Mouse (Mus musculus): ENCODE data around the gene Mmp24.
"Not testable (repeated sequence)": the region's sequence is repeated elsewhere in the genome, so short reads cannot be mapped to it uniquely, and the experiment has no call there.

Mmp24 gene

DNA sequence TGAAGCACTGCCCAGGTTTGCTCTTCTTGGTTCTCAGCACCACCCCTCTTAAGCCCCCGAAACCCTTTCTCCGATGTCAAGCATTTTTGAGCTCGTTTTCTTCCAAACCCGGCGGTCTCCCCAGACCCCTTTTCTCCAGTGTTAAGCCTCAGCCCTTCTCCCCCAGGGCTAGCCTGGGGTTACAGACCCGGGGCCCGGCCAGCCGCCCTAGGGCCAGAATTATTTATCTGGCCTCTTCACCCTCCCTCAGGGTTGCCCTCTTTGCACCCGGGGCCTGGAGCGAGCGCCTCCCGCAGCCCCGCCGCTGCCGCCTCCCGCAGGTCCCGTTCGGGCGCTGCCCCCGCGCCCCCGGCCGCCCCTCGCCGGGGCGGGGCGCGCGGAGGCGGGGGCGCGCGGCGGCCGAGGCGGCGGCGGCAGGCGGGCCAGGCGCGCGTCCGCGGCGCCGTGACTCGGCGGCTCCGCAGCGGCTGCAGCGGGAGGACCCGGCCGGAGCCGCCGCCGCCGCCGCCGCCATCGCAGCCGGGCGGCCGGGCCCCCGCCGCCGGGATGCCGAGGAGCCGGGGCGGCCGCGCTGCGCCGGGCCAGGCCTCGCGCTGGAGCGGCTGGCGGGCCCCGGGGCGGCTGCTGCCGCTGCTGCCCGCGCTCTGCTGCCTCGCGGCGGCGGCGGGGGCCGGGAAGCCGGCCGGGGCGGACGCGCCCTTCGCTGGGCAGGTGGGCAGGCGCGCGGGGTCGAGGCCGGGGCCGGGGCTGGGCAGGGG lies at the start of gene Mmp24:
Gene Mmp24, plus strand, starts transcription at position 416 of the 758 bp plus-strand sequence.
- in situ Hi-C loops (cut with MboI, MseI), result loop anchor here (5.0 kb wide), 1 partner anchor 278 kb away; no protein-coding TSS in a partner anchor

DNA sequence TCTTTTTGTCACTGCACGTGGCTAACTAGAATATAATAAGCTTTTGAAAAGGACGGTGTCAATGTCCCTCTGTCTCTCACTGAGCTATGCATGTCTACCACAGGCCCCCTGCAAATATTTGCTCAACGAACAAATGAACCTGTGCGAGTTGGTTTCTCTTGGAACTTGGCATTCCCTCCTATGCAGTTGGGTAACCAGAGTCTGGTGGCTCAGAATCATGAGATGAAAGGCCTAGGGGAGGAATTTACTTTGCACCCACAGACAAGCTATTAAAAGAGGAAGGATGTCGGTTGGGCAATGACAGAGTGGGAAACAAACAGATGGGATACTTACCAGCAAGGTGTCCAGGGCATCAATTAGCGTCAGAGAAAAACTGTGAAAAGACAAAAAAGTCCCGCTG lies 48.8 kb upstream of the Mmp24 start:
- in situ Hi-C loops (cut with MboI, MseI), result no loop called here

DNA sequence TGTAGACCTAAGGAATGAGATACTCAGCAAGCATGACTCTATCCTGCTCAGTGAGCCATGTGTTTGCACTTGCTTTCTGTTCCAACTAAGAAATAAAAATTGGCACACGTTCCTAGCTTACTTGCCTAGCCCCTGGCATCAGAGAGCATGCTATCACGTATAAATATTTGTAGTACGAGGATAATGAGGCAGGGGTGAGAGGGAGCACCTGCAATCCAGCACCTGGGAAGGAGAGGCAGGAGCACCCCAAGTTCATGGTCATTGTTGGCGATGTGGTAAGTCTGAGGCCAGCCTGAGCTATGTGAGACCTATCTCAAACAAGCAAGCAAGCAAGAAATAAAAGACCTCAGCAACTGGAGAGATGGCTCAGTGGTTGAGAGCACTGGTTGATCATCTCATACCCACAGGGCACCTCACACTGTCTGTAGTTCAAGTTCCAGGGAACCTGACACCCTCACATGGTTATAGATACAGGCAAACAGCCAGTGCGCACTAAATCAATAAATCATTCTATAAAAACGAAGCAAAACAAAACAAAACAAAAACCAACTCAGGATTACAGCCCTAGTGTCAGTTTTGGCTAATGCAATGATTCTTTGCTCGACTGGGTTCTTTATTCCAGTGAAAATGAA lies 47.3 kb upstream of the Mmp24 start:
- in situ Hi-C loops (cut with MboI, MseI), result no loop called here

DNA sequence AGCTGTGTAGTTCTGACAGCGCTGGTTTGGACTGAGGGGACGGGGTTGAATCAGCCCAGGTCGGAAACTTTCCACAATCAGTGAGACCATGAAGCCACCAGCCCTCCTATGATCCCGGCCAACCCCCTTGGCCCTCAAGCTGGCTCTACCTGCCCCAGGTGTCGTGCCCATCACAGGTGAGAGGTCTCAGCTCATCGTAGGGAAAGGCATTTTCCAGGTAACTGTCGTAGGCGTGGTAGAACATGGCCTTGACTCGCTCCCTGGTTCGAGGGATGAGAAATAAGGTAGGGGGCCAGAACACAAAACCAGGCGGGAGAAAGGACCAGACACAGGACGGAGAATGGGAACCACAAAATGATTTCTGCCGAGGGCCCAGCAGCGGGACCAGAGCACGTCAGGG lies 46.4 kb upstream of the Mmp24 start:
- in situ Hi-C loops (cut with MboI, MseI), result no loop called here

DNA sequence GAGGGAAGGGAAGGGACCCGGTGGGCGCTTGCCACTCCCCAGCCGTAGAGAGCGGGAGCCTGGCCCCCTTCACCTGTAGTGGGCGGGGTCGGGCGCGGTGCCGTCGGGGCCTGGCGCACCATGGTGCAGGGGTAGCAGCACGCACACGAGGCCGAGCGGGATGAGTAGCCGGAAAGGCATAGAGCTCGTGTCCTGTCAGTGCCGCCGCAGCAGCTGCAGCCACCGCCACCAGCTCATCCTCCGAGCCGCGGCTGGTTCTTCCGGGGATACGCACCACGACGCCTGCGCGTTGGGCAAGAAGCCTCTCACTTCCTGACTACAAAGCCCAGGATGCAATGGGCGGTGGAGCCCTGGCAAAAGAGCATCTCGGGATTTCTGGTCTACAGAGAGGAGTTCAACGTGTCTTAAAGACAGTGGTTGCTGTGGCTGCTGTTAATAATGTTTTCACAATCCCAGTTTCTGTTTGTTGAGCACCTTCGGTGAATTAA lies 45.9 kb upstream of the Mmp24 start, which contains the start of gene Edem2:
Gene Edem2, minus strand, starts transcription at position 318 of the 488 bp plus-strand sequence.
- in situ Hi-C loops (cut with MboI, MseI), result no loop called here

DNA sequence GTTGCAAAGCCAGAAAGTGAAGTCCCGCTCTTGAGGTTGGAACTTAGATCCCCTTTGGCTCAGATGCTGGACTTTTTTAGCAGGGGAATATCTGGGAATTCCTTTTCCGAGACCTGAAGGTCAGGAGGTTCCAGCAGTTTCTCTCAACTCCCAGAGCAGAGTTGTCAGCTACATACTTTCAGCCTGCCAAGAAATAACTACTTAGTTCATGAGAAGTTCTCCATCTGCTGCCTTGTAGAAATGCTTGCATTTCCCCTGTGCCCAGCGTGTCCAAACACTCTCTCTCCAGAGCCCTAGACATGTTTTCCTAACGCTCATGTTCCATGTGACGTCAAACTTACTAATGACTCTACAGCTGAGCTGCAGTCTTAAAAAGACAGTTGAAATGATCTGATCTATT lies 40.1 kb upstream of the Mmp24 start:
- in situ Hi-C loops (cut with MboI, MseI), result no loop called here

DNA sequence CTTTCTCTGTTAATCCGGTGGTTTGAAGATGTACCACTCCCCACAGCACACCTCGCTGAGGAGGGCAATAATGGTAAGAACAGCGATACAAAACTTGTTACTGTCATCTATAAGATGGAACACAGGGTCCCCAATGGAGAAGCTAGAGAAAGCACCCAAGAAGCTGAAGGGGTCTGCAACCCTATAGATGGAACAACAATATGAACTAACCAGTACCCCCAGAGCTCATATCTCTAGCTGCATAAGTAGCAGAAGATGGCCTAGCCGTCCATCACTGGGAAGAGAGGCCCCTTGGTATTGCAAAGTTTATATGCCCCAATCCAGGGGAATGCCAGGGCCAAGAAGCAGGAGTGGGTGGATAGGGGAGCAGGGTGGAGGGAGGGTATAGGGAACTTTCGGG lies 39.4 kb upstream of the Mmp24 start, which contains the start of gene Gm17581:
Gene Gm17581, minus strand, starts transcription at position 101 of the 400 bp plus-strand sequence.
- in situ Hi-C loops (cut with MboI, MseI), result not testable (repeated sequence)

DNA sequence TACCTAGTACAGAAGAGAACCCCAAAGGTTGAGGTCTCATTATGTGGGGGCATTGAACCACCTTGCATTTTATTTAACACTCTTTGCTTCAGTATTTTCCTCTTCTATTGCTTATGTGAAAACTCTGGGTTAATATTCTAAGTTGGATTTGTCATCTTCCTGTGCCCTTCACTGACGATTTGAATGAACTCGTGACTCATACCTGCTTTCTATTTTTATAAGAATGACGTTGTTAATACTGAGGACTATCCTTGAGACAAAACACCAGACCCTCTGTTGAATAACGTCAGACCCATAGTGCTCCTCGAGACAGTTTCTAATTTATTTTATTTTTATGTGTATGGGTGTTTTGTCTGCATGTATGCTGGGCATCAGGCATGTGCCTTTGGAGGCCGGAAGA lies 38.2 kb upstream of the Mmp24 start:
- in situ Hi-C loops (cut with MboI, MseI), result no loop called here

DNA sequence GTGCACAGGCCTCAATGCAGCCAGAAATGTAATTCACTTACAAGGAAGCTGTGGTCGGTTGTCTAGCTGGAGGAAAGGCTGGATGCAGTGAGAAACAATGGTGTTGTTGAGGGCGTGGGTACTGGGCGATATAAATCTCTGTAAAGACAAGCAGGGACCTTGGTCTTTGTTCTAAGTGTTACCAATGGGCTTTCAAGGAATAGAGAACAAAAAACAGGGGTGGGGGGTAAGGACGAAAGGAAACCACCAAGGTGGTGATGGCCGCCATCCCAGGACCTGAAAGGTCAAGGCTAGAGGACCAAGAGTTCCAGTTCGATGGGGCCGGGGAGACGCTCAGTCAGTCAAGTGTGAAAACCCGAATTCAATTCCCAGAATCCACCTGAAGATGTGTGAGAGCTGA lies 37.3 kb upstream of the Mmp24 start:
- in situ Hi-C loops (cut with MboI, MseI), result no loop called here

DNA sequence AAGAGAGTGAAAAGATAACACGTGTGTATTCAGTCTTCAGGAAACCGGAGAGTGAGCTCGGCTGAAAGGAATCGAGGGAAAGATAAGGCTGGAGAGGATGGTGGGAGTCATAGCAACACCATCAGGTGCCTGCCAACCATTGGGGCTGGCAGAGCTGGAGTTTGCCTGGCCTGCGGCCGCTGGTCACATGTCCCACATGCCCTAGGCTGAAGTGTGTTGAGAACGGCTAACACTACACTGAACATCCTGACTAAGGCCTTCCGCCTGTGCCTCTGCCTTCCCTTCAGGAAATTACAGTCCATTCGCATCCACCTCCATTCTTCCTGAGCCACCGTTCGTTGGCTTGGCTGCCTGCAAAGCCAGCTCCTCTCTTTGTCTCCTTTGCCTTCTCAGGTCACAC lies 32.9 kb upstream of the Mmp24 start:
- in situ Hi-C loops (cut with MboI, MseI), result no loop called here

DNA sequence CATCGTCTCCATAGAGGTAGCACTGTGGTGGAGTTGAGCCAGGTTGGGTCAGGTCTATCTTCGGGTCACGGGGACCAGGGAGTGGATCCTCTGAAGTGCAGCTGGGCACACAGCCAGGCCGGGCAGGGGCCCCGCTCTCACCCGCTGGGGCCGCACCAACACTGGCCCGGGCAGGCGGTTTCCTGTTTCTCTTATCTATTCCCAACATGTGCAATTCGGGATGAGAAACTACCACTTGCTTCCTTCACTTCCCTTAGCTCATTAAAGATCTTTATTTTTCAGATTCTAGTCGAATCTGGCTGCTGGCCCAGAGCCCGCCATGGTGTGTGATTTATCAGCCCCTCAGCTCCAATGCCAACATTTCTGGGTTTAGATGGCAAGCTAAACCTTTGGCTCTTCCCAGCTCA lies 32.2 kb upstream of the Mmp24 start:
- in situ Hi-C loops (cut with MboI, MseI), result no loop called here

DNA sequence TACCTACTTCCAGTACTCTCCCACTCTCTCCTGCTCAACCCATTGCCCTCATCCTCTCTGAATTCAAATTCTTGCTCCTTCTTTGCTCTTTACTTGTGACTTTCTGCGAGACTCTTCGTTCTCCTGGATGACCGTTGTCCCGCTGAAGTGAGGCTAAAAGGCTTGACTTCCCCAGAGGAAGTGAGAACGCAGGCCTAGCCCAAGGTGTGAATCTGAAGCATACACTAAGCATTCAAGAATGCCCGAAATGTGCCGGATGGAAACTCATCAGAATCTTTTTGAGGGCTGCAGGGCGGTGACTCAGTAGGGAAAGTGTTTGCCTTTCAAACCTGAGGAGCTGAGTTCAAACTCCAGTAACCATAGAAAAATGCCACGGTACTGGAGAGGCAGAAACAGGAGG lies 31.8 kb upstream of the Mmp24 start:
- in situ Hi-C loops (cut with MboI, MseI), result no loop called here

DNA sequence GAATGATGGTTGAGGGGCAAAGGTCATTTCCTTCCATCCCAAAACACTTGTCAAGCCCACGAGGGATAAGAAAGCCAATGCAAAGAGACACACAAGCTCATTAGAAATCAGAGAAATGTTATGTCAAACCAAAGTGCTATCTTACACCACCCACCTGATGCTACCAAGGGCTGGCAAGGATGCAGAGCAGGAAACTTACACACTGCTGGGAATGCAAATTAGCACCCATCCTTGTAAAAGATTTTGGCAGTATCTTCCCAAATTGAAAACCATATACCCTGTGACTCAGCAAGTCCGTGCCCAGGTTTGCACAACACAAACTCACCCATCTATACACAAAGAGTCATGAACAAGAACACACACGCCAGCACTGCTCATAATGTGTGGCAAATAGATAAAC lies 29.7 kb upstream of the Mmp24 start:
- in situ Hi-C loops (cut with MboI, MseI), result no loop called here

DNA sequence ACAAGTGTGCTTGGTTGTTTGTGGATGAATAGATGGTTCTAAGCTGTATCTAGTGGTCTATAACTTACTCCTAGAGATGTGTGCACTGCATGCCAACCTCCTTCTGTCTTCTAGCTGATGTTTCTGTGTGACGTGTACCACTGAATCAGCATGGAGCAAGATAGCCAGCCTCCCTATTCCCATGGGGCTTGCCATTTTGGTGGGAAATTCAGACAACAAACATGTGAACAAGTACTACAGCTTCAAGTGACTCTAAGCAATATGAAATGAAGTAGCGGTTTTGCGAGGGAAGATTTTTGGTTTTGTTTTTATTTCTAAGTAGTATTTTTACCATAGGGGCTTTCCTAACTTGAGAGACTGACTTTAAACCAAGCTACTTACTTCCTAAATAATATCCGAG lies 25.7 kb upstream of the Mmp24 start:
- in situ Hi-C loops (cut with MboI, MseI), result no loop called here

DNA sequence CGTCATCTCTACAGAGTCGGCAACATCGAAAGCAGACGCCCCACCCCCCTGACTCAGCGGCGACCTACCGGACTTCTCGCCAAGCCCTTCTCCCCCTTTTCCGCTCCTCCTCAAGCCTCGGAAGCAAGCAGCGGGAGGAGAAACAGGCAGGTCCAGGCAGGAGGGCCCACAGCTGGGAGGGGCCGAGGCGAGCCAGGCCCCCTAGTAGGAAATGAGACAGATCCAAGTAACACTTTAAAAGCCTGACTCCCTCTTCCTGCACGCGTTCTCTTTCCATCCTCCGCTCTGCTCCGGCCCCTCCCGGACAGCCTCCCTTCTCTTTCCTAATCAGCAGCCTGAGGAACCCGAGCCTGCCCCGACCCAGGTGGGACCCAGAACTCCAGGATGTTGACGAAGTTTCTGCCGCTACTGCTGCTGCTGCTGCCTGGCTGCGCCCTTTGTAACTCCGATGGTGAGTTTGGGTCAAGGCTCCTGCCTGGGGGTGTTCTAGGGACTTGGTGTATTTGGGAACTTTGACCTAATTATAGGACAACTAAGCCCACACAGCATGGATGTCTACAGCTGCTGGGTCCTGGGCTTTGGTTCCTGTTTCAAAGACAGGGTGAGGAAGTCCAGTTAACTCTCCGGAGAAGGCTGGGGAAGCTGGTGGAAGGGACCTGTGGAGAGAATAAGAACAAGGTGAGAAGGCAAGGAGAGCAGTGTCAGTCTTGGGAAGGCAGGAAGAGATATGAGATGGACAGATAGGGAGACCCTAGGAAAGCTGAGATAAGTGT lies 23.9 kb upstream of the Mmp24 start, which contains the start of gene Procr:
Gene Procr, plus strand, starts transcription at position 104 of the 773 bp plus-strand sequence.
- in situ Hi-C loops (cut with MboI, MseI), result no loop called here

DNA sequence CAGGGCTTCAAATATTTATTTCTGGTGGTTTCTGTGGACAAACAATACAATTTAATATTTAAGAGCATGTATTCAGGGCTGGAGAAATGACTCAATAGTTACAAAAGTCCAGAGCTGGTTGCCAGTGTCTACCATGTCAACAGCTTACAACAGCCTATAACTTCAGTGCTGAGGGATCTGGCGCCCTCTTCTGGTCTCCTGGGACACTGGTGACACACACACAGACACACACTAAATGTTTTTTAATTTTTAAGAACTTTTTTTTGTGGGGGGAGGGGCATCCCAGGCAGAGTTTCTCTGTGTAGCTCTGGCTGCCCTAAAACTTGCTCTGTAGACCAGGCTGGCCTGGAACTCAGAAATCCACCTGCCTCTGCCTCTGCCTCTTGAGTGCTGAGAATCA lies 19.4 kb upstream of the Mmp24 start:
- in situ Hi-C loops (cut with MboI, MseI), result loop anchor here (5.0 kb wide), 1 partner anchor 83 kb away; no protein-coding TSS in a partner anchor

DNA sequence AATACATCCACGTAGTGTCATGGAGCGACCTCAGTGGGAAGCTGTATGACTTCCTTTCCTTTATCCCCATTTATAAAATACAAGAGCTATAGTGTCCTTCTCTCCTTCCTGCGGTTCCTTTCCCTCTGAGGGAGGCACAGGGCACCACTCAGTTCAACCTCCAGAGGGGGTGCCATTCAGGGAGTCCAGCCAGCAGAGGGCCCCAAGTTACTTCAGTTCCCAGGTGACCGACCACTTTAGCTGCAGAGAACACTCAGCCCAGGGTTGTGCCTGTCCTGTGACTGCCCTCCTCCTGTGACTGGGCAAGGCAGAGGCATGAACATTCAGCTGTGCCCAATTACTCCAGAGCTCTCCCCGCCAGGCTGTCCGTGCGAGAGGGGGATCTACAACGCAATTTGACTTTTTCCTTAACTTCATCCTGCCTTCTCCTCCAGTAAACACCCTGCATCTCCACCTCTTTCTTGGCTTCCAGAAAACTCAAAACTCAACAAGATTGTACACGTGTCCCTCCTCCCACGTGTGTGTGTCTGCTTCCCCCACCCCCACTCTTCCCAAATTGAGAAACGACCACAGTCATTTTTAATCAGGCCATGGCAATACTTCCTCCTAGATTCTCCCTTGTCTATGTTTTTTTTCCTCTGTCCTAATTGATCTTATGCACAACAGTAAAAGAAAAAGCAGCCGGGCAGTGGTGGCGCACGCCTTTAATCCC lies 18.1 kb upstream of the Mmp24 start:
- in situ Hi-C loops (cut with MboI, MseI), result loop anchor here (5.0 kb wide), 1 partner anchor 85 kb away; no protein-coding TSS in a partner anchor

DNA sequence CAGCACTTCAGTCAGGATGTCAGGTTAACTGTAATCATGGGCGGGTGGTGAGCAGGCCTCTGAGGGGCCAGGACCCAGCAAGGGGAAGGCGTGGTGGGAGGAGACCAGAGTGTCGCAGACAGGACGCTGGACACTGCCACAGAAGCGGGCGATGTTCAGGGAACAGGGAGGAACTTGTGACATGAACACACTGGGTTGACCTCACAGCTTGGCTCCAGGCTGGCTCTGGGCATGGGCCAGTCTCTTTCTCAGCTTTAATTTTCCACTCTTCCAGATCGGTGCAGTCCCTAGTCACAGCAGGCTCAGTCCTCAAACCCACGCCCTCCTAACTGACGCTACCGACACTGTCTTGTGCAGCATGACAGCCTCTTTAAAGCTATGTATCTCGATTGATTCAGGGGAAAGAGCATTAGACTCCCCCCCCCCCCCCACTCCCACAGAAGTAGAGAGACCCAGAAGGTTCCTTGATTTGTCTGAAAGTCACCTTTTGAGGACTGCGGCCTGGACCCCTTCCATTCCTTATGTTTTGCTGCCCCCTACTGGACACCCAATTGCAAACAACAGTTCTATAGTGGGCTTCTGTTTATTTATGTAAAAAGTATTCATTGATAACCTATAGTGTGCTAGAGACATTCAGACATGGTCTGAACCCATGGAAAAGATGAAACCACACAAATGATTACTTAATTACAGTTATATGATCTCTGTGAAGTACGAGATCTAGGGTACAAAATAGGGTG lies 10.3 kb upstream of the Mmp24 start:
- in situ Hi-C loops (cut with MboI, MseI), result no loop called here

DNA sequence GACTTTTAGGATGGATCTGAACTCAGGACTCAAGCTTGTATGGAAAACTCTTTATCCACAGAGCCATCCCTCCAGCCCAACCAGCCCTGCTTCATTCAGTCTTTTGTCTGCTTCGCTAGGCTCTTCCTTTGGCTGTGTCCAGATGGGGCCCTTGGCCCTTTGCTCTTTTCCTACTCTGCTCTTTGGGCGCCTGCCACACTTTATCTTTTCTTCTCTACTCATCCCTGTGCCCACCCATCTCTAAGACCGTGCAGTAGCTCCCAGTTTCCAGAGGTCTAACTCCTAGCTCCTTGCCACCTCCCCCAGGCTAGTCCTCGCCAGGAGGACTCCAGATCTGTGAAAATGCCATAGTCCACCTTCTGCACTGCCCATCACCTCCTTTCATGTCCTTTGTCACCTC lies 1.5 kb upstream of the Mmp24 start:
- in situ Hi-C loops (cut with MboI, MseI), result loop anchor here (5.0 kb wide), 1 partner anchor 276 kb away; no protein-coding TSS in a partner anchor

DNA sequence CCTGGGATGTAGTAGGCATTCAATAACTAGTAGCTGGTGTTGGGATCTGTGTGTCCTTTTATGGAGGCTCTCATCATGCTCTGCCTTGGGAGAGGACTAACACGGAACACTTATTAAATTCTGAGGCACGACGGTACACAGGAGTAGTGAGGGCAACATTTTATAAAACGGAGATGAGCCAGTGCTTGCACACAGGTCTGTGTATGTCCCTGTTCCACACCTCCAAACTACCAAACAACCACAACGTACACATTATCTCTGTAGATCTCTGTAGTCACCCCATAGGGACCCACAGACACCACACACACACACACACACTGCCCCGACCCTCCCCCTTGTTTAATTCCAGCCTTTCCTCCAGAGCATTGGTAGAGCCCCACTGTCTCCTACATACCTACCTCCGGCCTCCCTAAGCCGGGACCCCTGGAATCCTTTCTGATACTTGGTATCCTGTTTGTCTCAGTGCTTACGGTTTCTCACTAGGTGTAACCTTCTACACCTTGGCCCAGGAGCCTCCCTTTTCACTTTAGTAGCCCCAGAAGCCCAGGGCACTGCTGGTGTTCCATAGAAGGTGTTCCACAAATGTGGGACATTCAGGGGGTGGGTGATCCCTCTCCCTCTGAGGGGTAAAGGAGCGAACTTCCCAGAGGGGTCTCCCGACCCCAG lies 748 bp upstream of the Mmp24 start:
- in situ Hi-C loops (cut with MboI, MseI), result loop anchor here (5.0 kb wide), 1 partner anchor 277 kb away; no protein-coding TSS in a partner anchor
